Mouse (Mus musculus) right cerebral cortex, postnatal 10 days (tissue): ENCODE measurements at regions not wholly inside any gene's neighbourhood (a gene's known extent, or its start where the extent isn't known, plus 50 kb on each side); places are given as distances from the start of the nearest gene placed in this dataset.
A peak's percentile ranks its signal among the peaks of the same experiment; 100 is the strongest.

Experiments used
- DNase-seq, 2 experiments: peaks; one replicate each; pipeline ENCODE4 v3.0.0; 2021; ENCODE audit warnings: low spot score in 2 of 2

DNA sequence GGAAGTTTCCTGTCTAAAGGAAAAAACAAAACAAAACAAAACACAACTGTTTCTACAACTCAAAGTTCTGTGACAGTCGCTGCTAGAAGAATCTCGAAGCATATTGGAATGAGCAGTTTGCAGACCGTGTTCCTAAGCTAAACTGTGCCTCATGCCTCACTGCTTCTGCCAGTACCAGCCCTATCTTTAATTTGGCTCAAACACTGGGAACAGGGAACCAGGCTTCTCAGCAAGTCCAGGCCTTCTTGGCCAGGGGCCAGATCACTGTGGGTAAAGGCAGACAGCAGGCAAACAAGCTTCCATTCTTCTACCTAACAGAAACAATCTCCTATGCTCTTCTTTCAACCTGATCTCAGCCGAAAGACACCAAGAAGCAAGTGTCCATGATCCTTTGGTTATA is 56.5 kb downstream of the Tmsb4x start:
- peak; percentile 67 to 70 for DNase-seq

- no peak for DNase-seq
These were observed 57.8 kb downstream of the Tmsb4x start for GRCm38 (mm10) chrX:167151341-167151740.

DNA sequence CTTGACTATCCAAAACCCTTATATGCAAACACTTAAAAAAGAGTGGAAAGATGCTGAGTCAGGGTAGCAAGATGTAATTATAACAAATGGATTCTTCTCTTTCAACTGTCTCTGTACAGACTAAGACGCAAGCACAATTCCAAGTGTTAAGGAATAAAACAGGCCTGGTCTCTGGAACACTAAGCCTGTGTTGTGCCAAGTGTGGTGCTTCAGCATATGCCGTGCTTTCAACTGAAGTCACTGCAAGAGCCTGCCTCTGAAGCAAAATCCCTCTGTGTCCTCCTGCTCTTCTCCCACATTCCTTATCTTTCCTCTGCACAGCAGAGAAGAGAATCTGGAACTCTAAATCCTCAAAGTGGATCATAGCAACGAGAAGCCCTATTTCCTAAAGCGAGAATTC is 59.7 kb downstream of the Tmsb4x start:
- DNase-seq: peak in 1 of 2 experiments; percentile 28

DNA sequence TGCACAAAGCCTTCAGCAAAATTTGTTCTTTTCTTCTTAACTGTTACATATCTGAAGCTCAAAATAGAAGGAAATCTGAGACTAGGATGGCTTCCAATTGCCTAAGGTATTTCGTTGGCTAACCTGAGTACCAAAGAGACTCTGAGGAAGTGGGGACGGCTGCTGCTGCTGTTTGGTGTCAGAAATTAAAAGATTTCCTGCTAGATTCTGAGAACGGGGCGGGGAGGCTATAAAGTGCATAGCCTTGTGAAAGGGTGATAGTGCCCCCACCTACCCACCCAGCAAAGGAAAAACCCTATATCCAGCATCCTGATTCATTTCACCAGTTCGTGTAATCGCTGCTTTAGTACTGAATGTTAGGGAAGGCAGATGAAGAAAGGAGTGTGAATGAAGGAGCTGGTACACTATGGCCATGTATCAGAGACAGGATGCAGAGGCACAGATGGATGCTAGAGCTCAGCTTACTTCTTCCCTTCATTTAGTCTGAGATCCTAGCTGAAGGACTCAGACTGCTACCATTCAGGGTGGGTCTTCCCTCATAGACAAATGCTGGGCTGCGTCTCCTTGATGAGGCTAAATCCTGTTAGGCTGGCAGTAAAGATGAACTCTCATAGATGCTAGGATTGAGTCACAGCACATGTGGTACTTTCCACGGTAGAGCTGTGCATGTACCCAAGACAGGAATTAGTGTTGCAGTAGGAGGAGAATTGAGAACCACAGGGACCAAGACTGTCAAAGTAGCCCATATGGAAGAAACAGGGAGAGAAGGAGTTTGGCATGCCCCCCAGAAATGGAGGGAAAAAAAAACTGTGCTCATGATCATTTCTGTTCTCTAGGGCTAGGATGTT is 62.4 kb downstream of the Tmsb4x start:
- DNase-seq: peak; percentile 32 to 37

- no peak for DNase-seq
These were observed 63.5 kb downstream of the Tmsb4x start for GRCm38 (mm10) chrX:167145508-167146182.

DNA sequence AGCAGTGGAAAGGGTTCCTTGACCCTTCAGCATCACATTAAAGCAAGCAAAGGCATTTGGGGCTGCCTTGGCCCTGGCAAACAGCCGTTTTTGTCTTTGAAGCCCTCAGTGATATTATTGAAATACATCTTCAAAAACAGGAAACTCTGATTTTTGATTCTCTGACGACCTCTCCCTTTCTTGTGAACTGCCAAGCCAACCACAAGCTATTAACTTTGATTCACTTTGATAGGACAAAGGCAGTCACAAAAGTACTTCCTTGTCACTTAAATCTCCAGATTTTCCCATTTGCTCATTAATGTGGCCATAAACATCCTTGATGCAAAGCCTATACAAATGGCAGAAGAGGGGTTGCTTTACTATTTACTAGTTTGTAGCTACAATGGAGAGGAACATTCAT is 70.0 kb downstream of the Tmsb4x start:
- DNase-seq: no peak

DNA sequence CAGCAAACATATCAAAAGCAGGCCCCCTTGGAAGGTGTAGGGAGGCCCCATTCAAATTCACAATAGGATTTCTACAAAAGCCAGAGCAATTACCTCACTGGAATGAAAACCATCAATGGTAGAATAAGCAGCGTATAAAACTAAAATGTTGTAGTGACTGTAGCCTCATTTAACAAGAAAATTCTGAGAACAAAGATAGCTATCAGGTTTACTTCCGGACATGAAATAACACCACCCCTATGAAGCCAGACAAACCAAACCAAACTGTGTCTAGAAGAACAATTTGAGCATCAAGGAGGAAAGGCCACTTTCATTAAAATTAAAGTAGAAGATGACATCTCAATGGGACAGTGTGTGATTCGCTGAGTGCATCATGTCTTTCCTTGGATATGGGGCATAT is 74.9 kb downstream of the Tmsb4x start:
- DNase-seq: no peak

DNA sequence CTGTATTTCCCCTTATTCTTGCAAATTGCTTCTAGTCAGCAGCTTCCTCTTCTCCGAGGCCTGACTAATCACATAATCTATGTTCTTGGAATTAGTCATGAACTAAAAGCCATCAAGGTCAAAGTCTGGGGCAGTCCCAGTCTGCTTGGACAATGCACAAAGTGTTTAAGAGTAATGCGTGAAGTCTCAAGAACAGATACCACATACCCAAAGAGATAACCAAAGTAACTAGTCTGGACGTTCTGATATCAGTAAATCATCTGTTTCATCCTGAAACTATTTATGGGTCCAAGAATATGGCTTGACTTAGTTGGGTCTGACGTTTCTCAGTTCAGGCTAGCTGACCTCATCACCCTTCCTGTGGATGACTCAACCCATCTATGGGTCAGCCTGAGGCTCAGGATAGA is 76.1 kb downstream of the Tmsb4x start:
- DNase-seq: no peak

GRCm38 (mm10) chrX:167131317-167131716 is 77.8 kb downstream of the Tmsb4x start:
- DNase-seq: no peak

DNA sequence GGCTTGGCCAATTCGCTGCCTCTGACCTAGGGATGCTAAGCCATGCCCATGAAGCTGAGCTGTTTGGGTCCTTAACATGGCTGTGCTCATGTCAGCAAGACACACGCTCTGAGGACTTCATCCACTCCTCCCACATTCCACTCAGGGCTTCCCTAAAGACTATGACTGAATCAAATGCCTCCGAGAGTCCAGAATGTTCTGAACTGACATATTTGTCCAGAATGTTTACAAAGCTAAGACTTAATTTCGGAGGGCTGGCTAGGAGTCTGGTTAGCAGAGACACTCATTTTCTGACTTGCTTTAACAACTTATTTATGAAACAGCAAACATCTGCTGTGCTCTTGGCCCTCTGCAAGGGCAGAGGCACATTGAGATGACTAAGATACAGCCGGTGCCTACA is 78.5 kb downstream of the Tmsb4x start:
- no peak for DNase-seq

- no peak for DNase-seq
These were observed 89.8 kb downstream of the Tmsb4x start for GRCm38 (mm10) chrX:167119288-167119687.

DNA sequence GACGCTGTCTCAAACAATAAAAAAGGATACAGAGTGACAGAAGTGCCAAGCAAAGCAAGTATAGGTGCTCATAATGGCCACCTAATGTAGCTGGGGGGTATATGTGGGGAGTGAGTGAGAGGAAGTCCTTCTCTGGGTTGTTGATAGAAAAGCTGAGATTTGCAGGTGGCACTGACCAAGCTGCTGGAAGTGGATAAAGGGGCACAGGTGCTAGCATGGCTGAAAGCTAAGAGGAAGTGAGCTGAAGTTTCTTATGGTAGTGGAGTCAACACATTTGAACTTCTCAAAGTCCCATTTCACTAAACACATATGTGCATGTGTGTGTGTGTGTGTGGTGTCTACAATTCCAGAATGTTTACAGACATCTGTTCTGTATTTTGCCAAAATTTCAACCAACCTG is 94.0 kb downstream of the Tmsb4x start:
- DNase-seq: no peak

DNA sequence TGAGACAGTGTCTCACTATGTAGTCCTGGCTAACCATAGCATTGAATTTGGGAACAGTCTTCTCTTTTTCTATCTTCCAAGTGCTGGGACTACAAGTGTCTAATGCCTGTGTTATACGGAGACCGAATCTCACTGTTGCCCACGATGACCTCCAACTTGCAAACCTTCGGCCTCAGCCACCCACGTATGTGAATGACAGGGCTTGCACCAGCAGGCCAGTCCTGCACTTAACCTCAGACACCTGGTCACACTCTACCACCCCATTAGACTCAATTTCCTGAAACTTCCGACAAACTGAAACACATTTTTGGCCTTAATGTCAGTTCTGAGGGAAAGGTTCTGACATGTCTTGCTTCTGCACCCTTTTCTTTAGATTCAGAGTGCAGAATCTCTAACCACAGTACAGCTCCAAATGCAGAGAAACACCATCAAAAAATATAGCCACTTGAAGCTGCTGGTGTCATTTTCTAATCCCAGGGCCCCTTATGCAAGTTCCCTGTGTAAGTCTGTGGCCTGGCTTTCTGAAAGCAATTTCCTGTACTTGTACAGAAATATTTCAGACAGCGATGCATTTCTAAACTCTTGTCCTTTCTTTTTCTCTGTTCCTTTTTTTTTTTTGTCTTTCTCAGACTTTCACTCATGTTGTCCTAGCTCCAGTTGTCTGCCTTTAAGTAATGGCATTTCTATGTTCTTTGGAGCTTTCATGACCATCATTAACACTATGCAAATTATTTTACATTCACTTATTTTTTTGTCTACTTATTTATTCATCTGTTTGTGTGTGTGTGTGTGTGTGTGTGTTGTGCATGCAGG is 97.8 kb downstream of the Tmsb4x start:
- no peak for DNase-seq

DNA sequence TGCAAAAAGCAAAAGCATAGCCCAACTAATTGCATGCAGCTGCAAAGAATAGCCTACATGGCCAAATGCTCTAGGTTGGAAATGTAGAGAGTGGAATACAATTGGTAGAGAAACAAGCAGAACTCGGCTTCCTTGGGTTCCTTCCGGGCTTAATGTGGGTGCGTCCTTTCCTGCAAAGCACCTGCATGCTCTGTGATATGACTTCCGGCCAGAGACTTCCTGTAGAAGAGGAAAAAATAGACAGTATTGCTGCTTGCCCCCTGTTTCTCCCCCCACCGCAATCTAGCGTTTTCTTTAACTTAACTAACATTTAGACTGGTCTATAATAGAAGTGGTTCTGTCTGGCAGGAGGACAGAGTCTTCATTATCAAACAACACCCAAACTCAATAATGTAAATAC is 100.8 kb downstream of the Tmsb4x start:
- DNase-seq: no peak

DNA sequence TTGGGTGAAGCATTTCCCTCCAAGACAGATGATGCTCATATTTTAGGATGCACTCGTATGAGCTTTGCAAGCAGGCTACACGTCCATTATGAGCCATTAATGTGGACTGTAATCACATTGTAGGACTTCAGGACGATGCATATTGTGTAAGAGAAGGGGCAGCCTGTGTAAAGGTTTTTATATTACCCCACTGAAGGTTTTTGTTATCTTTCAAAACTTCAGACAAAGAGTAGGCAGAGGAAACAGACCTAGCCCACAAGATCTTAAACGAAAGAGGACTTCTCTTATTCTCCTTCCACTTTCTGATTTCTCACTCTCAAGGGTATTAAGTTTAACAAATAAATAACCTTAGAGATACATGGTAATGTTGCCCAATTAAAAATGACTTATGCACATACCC is 101.6 kb downstream of the Tmsb4x start:
- no peak for DNase-seq

GRCm38 (mm10) chrX:167105931-167106417 is 103.1 kb downstream of the Tmsb4x start:
- DNase-seq: peak; percentile 33 to 34

DNA sequence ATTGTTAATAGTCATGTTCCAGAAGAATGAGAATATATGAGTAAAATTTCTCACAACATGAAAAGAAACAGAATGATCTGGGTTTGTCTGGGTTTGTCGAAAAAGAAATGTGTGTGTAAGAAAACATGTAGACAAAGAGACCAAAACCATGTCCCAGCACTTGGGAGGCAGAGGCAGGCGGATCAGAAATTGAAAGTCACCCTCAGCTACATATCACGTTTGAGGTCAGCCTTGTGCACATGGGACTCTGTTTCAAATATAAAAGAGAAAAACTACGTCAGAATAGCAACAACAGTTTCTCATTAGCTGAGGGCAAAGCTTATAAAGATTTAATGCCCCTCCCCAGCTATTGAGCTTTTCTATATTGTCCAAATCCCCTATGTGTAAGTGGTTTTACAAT is 103.8 kb downstream of the Tmsb4x start:
- no peak for DNase-seq

GRCm38 (mm10) chrX:167104247-167104621 is 104.9 kb downstream of the Tmsb4x start:
- DNase-seq: no peak

GRCm38 (mm10) chrX:167103501-167104246 is 105.4 kb downstream of the Tmsb4x start:
- peak in 1 of 2 experiments; percentile 23 for DNase-seq

DNA sequence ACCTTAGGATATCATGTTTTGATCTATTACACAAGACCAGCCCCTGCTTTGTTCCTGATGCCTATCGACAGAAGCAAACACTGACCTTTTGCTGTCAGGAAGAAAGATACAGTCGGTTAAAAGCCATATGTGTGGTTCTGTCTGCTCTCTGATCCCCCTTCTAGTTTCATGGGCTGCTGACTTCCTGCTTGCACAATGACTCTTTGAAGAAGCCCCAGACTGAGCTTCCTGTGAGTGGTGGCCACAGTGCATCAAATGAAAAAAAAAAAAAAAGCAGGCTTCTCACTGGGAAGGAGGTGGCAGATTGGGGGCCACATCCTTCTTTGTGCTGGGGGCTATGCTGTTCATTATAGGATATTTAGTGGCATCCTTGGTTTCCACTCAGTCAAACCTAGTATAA is 107.2 kb downstream of the Tmsb4x start:
- peak in 1 of 2 experiments; percentile 22 for DNase-seq

DNA sequence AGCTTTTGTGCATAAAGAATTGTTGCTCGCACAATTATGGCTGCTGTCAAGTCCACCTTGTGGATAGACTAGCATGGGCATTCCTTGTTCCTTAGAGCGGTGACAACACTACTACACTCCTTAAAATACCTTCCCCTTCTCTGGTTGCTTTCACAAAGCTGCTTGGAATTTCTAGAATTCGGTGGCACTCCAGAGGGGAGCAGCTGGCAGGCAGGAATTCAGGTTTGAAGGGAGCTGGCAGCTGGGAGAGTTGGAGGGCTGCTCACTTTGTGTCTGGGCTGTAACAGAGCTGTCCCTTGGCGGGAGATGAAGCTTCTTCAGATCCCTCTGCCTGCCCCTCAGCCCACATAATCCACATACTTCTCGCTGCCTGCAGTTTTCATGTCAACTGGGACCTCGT is 109.7 kb downstream of the Tmsb4x start:
- DNase-seq: no peak

DNA sequence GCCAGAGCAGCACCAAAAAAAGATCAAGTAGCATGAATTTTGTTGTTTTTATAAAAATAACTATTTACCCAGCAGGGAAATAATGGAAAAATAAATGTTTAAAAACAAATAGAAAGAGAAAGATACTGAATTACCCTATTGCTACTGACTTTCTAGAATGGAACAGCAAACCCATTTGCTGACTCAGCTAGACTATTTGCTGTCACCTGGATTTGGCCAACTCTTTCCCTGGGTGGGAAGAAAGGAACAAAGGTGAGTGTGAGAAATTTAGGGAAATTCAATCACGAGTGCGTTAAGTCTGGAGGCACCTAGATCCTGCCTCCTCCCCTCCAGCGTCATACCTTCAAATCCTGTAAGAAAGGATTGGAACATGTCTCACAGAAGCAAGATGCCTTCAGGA is 110.2 kb downstream of the Tmsb4x start:
- DNase-seq: no peak
